Mouse (Mus musculus): ENCODE measurements at regions not wholly inside any gene's neighbourhood (a gene's known extent, or its start where the extent isn't known, plus 50 kb on each side); places are given as distances from the start of the nearest gene placed in this dataset. TPM values are rescaled to one million over a fixed set of nuclear protein-coding genes. Genes with fewer than 3 reads are reported as not detected.

- no peak for DNase-seq (ENCODE audit: low spot score in 2 of 2)
- intact Hi-C loops (cut with DNase I) = no loop called here
These were observed 69.1 kb upstream of the Zbtb40 start for GRCm38 (mm10) chr4:137117471-137118331.

- intact Hi-C loops (cut with DNase I) = no loop called here
- DNase-seq (ENCODE audit: low spot score in 2 of 2) = no peak
These were observed 66.5 kb upstream of the Zbtb40 start for GRCm38 (mm10) chr4:137115062-137115461.

- no peak for DNase-seq (ENCODE audit: low spot score in 2 of 2)
- intact Hi-C loops (cut with DNase I) = no loop called here
These were observed 61.7 kb upstream of the Zbtb40 start for GRCm38 (mm10) chr4:137110276-137110675.

GRCm38 (mm10) chr4:137104447-137105044 is 55.9 kb upstream of the Zbtb40 start:
- DNase-seq (ENCODE audit: low spot score in 2 of 2) = no peak
- intact Hi-C loops (cut with DNase I) = no loop called here

GRCm38 (mm10) chr4:137101169-137101568 is 52.6 kb upstream of the Zbtb40 start:
- intact Hi-C loops (cut with DNase I) = no loop called here
- no peak for DNase-seq (ENCODE audit: low spot score in 2 of 2)

- intact Hi-C loops (cut with DNase I) = no loop called here
These were observed 52.2 kb upstream of the Zbtb40 start for GRCm38 (mm10) chr4:137100756-137101155.

More at GRCm38 (mm10) chr4:137100756-137101155, 52.2 kb upstream of the Zbtb40 start:
- no peak for DNase-seq (ENCODE audit: low spot score in 2 of 2)

Small RNA genes lying in the stretch of these regions (microRNA-seq; reads per million reads assigned to microRNA genes)
- gene Gm23263 (not detected), gene Gm25399 (not detected)

Data from left cerebral cortex, postnatal 36 days (tissue).